Mouse (Mus musculus) kidney, postnatal 0 days (tissue): ENCODE data around the gene Snai1. TPM values are rescaled to one million over a fixed set of nuclear protein-coding genes. Genes with fewer than 3 reads are reported as not detected.
A peak's percentile ranks its signal among the peaks of the same experiment; 100 is the strongest.

ENCODE experiments used
- ATAC-seq: fragments of 200-750 bp; cut with Nextera tagmentation; replicated peaks from 2 replicates; pipeline ENCODE4 v1.8.0; 2017; ENCODE audit warnings: low read depth, moderate number of reproducible peaks, moderate TSS enrichment, moderate library complexity; ENCODE audit not compliant: low FRiP score
- DNase-seq: peaks from one replicate; pipeline ENCODE4 v3.0.0-alpha.2; 2016; ENCODE audit warnings: low spot score
- H3K27ac ChIP-seq: fragments of 300-500 bp; sonication (generic); 2 replicates; pipeline ENCODE4 v1.5.1; 2014; ENCODE audit warnings: mild to moderate bottlenecking
- H3K27me3 ChIP-seq: fragments of 300-500 bp; sonication (generic); 2 replicates; pipeline ENCODE4 v1.6.1; 2014; ENCODE audit warnings: low read length, mixed read lengths; ENCODE audit not compliant: insufficient read depth
- H3K36me3 ChIP-seq: fragments of 300-500 bp; sonication (generic); 2 replicates; pipeline ENCODE4 v1.6.1; 2014; ENCODE audit warnings: low read length, mixed read lengths; ENCODE audit not compliant: insufficient read depth
- H3K4me1 ChIP-seq: fragments of 300-500 bp; sonication (generic); replicated peaks from 2 replicates; pipeline ENCODE4 v1.6.1; 2014; ENCODE audit warnings: antibody characterized with exemption, low read length, mixed read lengths; ENCODE audit not compliant: insufficient read depth
- H3K4me2 ChIP-seq: fragments of 300-500 bp; sonication (generic); 2 replicates; pipeline ENCODE4 v1.6.1; 2014; ENCODE audit warnings: mild to moderate bottlenecking, low read length, moderate library complexity, mixed read lengths
- H3K4me3 ChIP-seq: fragments of 300-500 bp; sonication (generic); replicated peaks from 2 replicates; pipeline ENCODE4 v1.5.1; 2014; ENCODE audit warnings: low read depth, low read length
- H3K9ac ChIP-seq: fragments of 300-500 bp; sonication (generic); 2 replicates; pipeline ENCODE4 v1.6.1; 2014; ENCODE audit warnings: low read depth, low read length
- H3K9me3 ChIP-seq: fragments of 300-500 bp; sonication (generic); replicated peaks from 2 replicates; pipeline ENCODE4 v1.6.1; 2016; ENCODE audit warnings: low read length, inconsistent platforms, mixed read lengths
- CTCF ChIP-seq: IDR thresholded peaks from 2 replicates; pipeline ENCODE4 v1.5.1; 2016; ENCODE audit warnings: antibody characterized with exemption, low read depth, mild to moderate bottlenecking, moderate library complexity
- WGBS: fragments of 180-500 bp; shearing (Covaris S2); extraction: QIAGEN DNeasy Blood & Tissue Kit; methylation state at CpG from one replicate; pipeline ENCODE4 v1.1.7; 2014; 5-methylcytosine and 5-hydroxymethylcytosine counted together
- polyA plus RNA-seq: library from polyadenylated mRNA; unstranded; fragments of >200 nt; fragmentation: Nextera tagmentation; extraction: Ambion mirVana; gene quantifications from 2 replicates; pipeline ENCODE4 v1.2.1, GENCODE M21; 2015

Snai1 gene
- polyA plus RNA-seq, 1 experiment from 2014 or later: 36.1 TPM

GRCm38 (mm10) chr2:167519606-167520252, 18.3 kb upstream of the Snai1 start:
- Histone ChIP-seq H3K9ac (no peak overlapping the region), H3K4me2 (no peak overlapping the region), H3K36me3 (peaks cover 26% of the 10 kb centered on the region), H3K9me3 (no peaks in the 10 kb centered on the region), H3K4me3 (no peak overlapping the region), H3K4me1 (no peaks in the 10 kb centered on the region), H3K27me3 (no peaks in the 10 kb centered on the region), H3K27ac (no peak overlapping the region)
- peak; percentile 38 for DNase-seq
- 91% methylated on average over 5 of the region's 5 CpGs for WGBS
- no peak for ATAC-seq
- peak; percentile 58 for TF ChIP-seq CTCF

GRCm38 (mm10) chr2:167528278-167528677, 9.7 kb upstream of the Snai1 start:
- DNase-seq (peak; percentile 65), ATAC-seq (no peak)
- Histone ChIP-seq H3K9me3 (no peaks in the 10 kb centered on the region), H3K27ac (no peak overlapping the region), H3K9ac (no peak overlapping the region), H3K36me3 (no peaks in the 10 kb centered on the region), H3K4me3 (no peak overlapping the region), H3K4me1 (no peaks in the 10 kb centered on the region), H3K27me3 (no peaks in the 10 kb centered on the region), H3K4me2 (no peak overlapping the region)
- 10% methylated on average over 5 of the region's 5 CpGs for WGBS
- peak; percentile 65 for TF ChIP-seq CTCF

GRCm38 (mm10) chr2:167529935-167530513, 8.0 kb upstream of the Snai1 start:
- Histone ChIP-seq H3K9me3 (no peaks in the 10 kb centered on the region), H3K9ac (no peak overlapping the region), H3K27ac (no peak overlapping the region), H3K4me1 (no peaks in the 10 kb centered on the region), H3K4me2 (no peak overlapping the region), H3K27me3 (no peaks in the 10 kb centered on the region), H3K36me3 (no peaks in the 10 kb centered on the region), H3K4me3 (no peak overlapping the region)
- no peak for TF ChIP-seq CTCF
- DNase-seq (no peak), ATAC-seq (no peak)
- WGBS: 57% methylated on average over 5 of the region's 5 CpGs

GRCm38 (mm10) chr2:167530536-167530935, 7.5 kb upstream of the Snai1 start:
- TF ChIP-seq CTCF: no peak
- Histone ChIP-seq H3K27me3 (no peaks in the 10 kb centered on the region), H3K36me3 (no peaks in the 10 kb centered on the region), H3K4me2 (no peak overlapping the region), H3K27ac (no peak overlapping the region), H3K9me3 (no peaks in the 10 kb centered on the region), H3K4me3 (no peak overlapping the region), H3K9ac (no peak overlapping the region), H3K4me1 (no peaks in the 10 kb centered on the region)
- WGBS: 85% methylated on average over 4 of the region's 4 CpGs
- DNase-seq: no peak
- ATAC-seq: no peak

- no peak overlapping the region for H3K4me2 ChIP-seq
- peak; percentile 94 for TF ChIP-seq CTCF
- H3K36me3 ChIP-seq: no peaks in the 10 kb centered on the region
- no peaks in the 10 kb centered on the region for H3K27me3 ChIP-seq
- ATAC-seq (no peak), DNase-seq (peak; percentile 73)
- H3K27ac ChIP-seq: no peak overlapping the region
- no peaks in the 10 kb centered on the region for H3K9me3 ChIP-seq
- no peak overlapping the region for H3K9ac ChIP-seq
- H3K4me3 ChIP-seq: no peak overlapping the region
- 16% methylated on average over 13 of the region's 13 CpGs for WGBS
- no peaks in the 10 kb centered on the region for H3K4me1 ChIP-seq
Observed at GRCm38 (mm10) chr2:167532131-167532530, 5.9 kb upstream of the Snai1 start.

- no peak overlapping the region for H3K27ac ChIP-seq
- no peaks in the 10 kb centered on the region for H3K9me3 ChIP-seq
- no peak for TF ChIP-seq CTCF
- H3K4me3 ChIP-seq: no peak overlapping the region
- H3K36me3 ChIP-seq: no peaks in the 10 kb centered on the region
- no peak overlapping the region for H3K9ac ChIP-seq
- H3K4me1 ChIP-seq: no peaks in the 10 kb centered on the region; the same call in 1 of the 2 replicates
- no peak overlapping the region for H3K4me2 ChIP-seq
- no peaks in the 10 kb centered on the region for H3K27me3 ChIP-seq
- DNase-seq (no peak), ATAC-seq (no peak)
Observed at GRCm38 (mm10) chr2:167533880-167534279, 4.1 kb upstream of the Snai1 start.
